Mouse (Mus musculus) myocyte (in vitro differentiated cells): ENCODE data around the gene Prok2. TPM values are rescaled to one million over a fixed set of nuclear protein-coding genes. Genes with fewer than 3 reads are reported as not detected.

Experiments
- H3K27me3 ChIP-seq: one replicate; pipeline ENCODE4 v1.6.1; 2011; ENCODE audit not compliant: control insufficient read depth, insufficient read depth, insufficient read length
- H3K36me3 ChIP-seq: one replicate; pipeline ENCODE4 v1.6.1; 2011; ENCODE audit not compliant: control insufficient read depth, insufficient read depth
- H3K4me2 ChIP-seq: one replicate; pipeline ENCODE4 v1.6.1; 2011; ENCODE audit warnings: low read depth, control low read depth
- H3K4me3 ChIP-seq: one replicate; pipeline ENCODE4 v1.5.1; 2011; ENCODE audit warnings: mild to moderate bottlenecking, control low read depth, moderate library complexity
- H3K79me2 ChIP-seq: one replicate; pipeline ENCODE4 v1.6.1; 2011; ENCODE audit not compliant: control insufficient read depth, insufficient read depth
- H3ac ChIP-seq: one replicate; pipeline ENCODE4 v1.6.1; 2011; ENCODE audit not compliant: control insufficient read depth, insufficient read length
- CEBPB ChIP-seq: IDR thresholded peaks from 2 replicates; pipeline ENCODE4 v1.6.1; 2011; ENCODE audit warnings: mild to moderate bottlenecking, moderate library complexity; ENCODE audit not compliant: poor library complexity, insufficient read depth, severe bottlenecking
- E2F4 ChIP-seq: IDR thresholded peaks from one replicate; pipeline ENCODE4 v1.6.1; 2011; ENCODE audit warnings: mild to moderate bottlenecking, control low read depth, moderate library complexity; ENCODE audit not compliant: insufficient read depth
- MAX ChIP-seq: IDR thresholded peaks from one replicate; pipeline ENCODE4 v1.6.1; 2011; ENCODE audit warnings: low read depth, mild to moderate bottlenecking, control low read depth
- MYOD1 ChIP-seq, 3 experiments: IDR thresholded peaks; one replicate each; pipeline ENCODE4 v1.6.1; 2011; ENCODE audit warnings: control low read depth in 2 of 3, low read depth in 2 of 3, mild to moderate bottlenecking in 2 of 3, moderate library complexity in 1 of 3; ENCODE audit not compliant: insufficient read length in 2 of 3, control insufficient read depth in 1 of 3
- MYOG ChIP-seq, 3 experiments: IDR thresholded peaks; one replicate each; pipeline ENCODE4 v1.6.1; 2011; ENCODE audit warnings: control low read depth in 2 of 3, low read depth in 2 of 3, mild to moderate bottlenecking in 2 of 3; ENCODE audit not compliant: insufficient read length in 2 of 3, control insufficient read depth in 1 of 3, insufficient read depth in 1 of 3
- POLR2A ChIP-seq: IDR thresholded peaks from one replicate; pipeline ENCODE4 v1.6.1; 2011; ENCODE audit warnings: low read depth, mild to moderate bottlenecking, control low read depth, moderate library complexity; ENCODE audit not compliant: insufficient read length
- POLR2AphosphoS2 ChIP-seq: IDR thresholded peaks from one replicate; pipeline ENCODE4 v1.6.1; 2011; ENCODE audit warnings: low read depth, control low read depth; ENCODE audit not compliant: insufficient read length
- REST ChIP-seq: IDR thresholded peaks from one replicate; pipeline ENCODE4 v1.6.1; 2011; ENCODE audit warnings: mild to moderate bottlenecking, control low read depth, moderate library complexity; ENCODE audit not compliant: insufficient read depth, insufficient read length
- SRF ChIP-seq: IDR thresholded peaks from one replicate; pipeline ENCODE4 v1.6.1; 2011; ENCODE audit warnings: low read depth; ENCODE audit not compliant: control insufficient read depth, insufficient read length
- TCF12 ChIP-seq: IDR thresholded peaks from one replicate; pipeline ENCODE4 v1.6.1; 2011; ENCODE audit warnings: mild to moderate bottlenecking, control low read depth; ENCODE audit not compliant: poor library complexity, insufficient read depth, severe bottlenecking
- TCF3 ChIP-seq: IDR thresholded peaks from one replicate; pipeline ENCODE4 v1.6.1; 2011; ENCODE audit warnings: low read depth, control low read depth; ENCODE audit not compliant: insufficient read length
- USF1 ChIP-seq: IDR thresholded peaks from one replicate; pipeline ENCODE4 v1.6.1; 2011; ENCODE audit warnings: low read depth, mild to moderate bottlenecking, control low read depth, moderate library complexity
- polyA plus RNA-seq: library from polyadenylated mRNA; unstranded; fragments of >200 nt; fragmentation: generic; extraction: Trizol; gene quantifications from one replicate; pipeline ENCODE4 v1.2.1, GENCODE M21; 2012; ENCODE audit warnings: missing spikeins

Gene Prok2
- polyA plus RNA-seq, 1 experiment: not detected

GRCm38 (mm10) chr6:99722390-99722789 lies 3.8 kb downstream of the Prok2 start:
- no peak overlapping the region for H3ac ChIP-seq
- TF ChIP-seq MYOD1 (IDR thresholded peaks at IDR 0.05; ENCODE audit: control insufficient read depth in 1 of 3, insufficient read length in 2 of 3, low read depth in 2 of 3) (no peak), USF1 (no peak), MAX (no peak), CEBPB (no peak), POLR2AphosphoS2 (no peak), SRF (no peak), MYOG (IDR thresholded peaks at IDR 0.05; ENCODE audit: control insufficient read depth in 1 of 3, insufficient read depth in 1 of 3, insufficient read length in 2 of 3, low read depth in 2 of 3) (no peak), TCF12 (no peak)
- no peaks in the 10 kb centered on the region for H3K79me2 ChIP-seq
- peaks cover 13% of the 10 kb centered on the region for H3K27me3 ChIP-seq
- no peak overlapping the region for H3K4me2 ChIP-seq
- no peak overlapping the region for H3K4me3 ChIP-seq
- H3K36me3 ChIP-seq: no peaks in the 10 kb centered on the region

GRCm38 (mm10) chr6:99721032-99721431 lies 5.2 kb downstream of the Prok2 start:
- H3ac ChIP-seq: no peak overlapping the region
- peaks cover 8% of the 10 kb centered on the region for H3K27me3 ChIP-seq
- TF ChIP-seq POLR2AphosphoS2 (no peak), TCF3 (no peak), MYOG (IDR thresholded peaks at IDR 0.05; ENCODE audit: control insufficient read depth in 1 of 3, insufficient read depth in 1 of 3, insufficient read length in 2 of 3, low read depth in 2 of 3) (no peak), POLR2A (no peak), E2F4 (no peak), CEBPB (no peak), MAX (no peak), MYOD1 (IDR thresholded peaks at IDR 0.05; ENCODE audit: control insufficient read depth in 1 of 3, insufficient read length in 2 of 3, low read depth in 2 of 3) (no peak), TCF12 (no peak), SRF (no peak), REST (no peak), USF1 (no peak)
- no peak overlapping the region for H3K4me2 ChIP-seq
- no peaks in the 10 kb centered on the region for H3K36me3 ChIP-seq
- H3K79me2 ChIP-seq: no peaks in the 10 kb centered on the region
- no peak overlapping the region for H3K4me3 ChIP-seq

- Histone ChIP-seq H3K4me2 (no peak overlapping the region), H3ac (no peak overlapping the region), H3K27me3 (peaks cover 22% of the 10 kb centered on the region), H3K4me3 (no peak overlapping the region), H3K79me2 (no peaks in the 10 kb centered on the region), H3K36me3 (no peaks in the 10 kb centered on the region)
- no peak for TF ChIP-seq TCF12
These were observed 10.3 kb downstream of the Prok2 start for GRCm38 (mm10) chr6:99715913-99716312.

- TF ChIP-seq TCF12: no peak
- no peak for TF ChIP-seq USF1
- TF ChIP-seq REST: no peak
- TF ChIP-seq POLR2AphosphoS2: no peak
- no peak overlapping the region for H3ac ChIP-seq
- no peak overlapping the region for H3K4me3 ChIP-seq
These were observed 11.0 kb downstream of the Prok2 start for GRCm38 (mm10) chr6:99715191-99715590.

GRCm38 (mm10) chr6:99713256-99713655 lies 12.9 kb downstream of the Prok2 start:
- Histone ChIP-seq H3K27me3 (peaks cover 26% of the 10 kb centered on the region), H3K4me3 (no peak overlapping the region), H3ac (no peak overlapping the region), H3K36me3 (no peaks in the 10 kb centered on the region), H3K4me2 (no peak overlapping the region), H3K79me2 (no peaks in the 10 kb centered on the region)
- TF ChIP-seq TCF3 (no peak), E2F4 (no peak), MAX (no peak), TCF12 (no peak), USF1 (no peak), CEBPB (no peak), POLR2A (no peak), POLR2AphosphoS2 (no peak), MYOD1 (IDR thresholded peaks at IDR 0.05; ENCODE audit: control insufficient read depth in 1 of 3, insufficient read length in 2 of 3, low read depth in 2 of 3) (no peak), REST (no peak), MYOG (IDR thresholded peaks at IDR 0.05; ENCODE audit: control insufficient read depth in 1 of 3, insufficient read depth in 1 of 3, insufficient read length in 2 of 3, low read depth in 2 of 3) (no peak), SRF (no peak)

More at GRCm38 (mm10) chr6:99715191-99715590, 11.0 kb downstream of the Prok2 start:
- Histone ChIP-seq H3K36me3 (no peaks in the 10 kb centered on the region), H3K27me3 (peaks cover 26% of the 10 kb centered on the region), H3K79me2 (no peaks in the 10 kb centered on the region), H3K4me2 (no peak overlapping the region)
